Mouse (Mus musculus): Measurements from ENCODE around the gene Tdg.

DNA sequence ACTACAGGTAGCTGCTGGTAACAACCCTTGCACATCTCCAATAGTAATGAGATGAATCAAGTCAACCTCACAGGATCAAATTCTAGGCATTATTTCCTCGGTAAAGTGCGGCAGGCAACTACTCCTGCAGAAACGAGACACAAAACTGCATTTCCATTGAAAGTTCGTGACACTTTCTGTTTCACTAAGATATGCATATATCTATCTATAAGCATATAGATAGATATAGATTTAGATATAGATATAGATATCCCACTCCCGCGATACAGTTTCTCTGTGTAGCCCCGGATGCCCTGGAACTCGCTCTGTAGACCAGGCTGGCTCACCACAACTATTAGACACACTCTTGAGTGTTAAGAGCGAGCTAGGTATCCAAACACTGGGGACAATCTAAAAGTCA, 7.4 kb upstream of the Tdg start:
- TF ChIP-seq POLR2A (IDR thresholded peaks at IDR 0.05; ENCODE audit: low read depth, low read length) (no peak), CTCF (IDR thresholded peaks at IDR 0.05; ENCODE audit: borderline replicate concordance, insufficient read depth, low read length) (no peak)
